In genomic region chr12:56689736-56690135, GRCm38 (mm10) we compare ENCODE assay signal across 9 mouse cellular contexts. TPM values are rescaled to one million over a fixed set of nuclear protein-coding genes. Genes with fewer than 3 reads are reported as not detected.
DNase-seq lines count a peak whose midpoint lies in the region; ATAC-seq and TF ChIP-seq lines count a peak whose summit lies in the region.
"Had no signal": no experiment of that assay in that cellular context is flagged by ENCODE, and none has a peak within 500 bp of the region (broad histone marks: within the 10 kb centered on the region; RNA-seq: fewer than 3 reads in every experiment).

No protein-coding gene starts in this region.

- no peak overlapping the region for H3K27ac ChIP-seq in heart, embryonic 13.5 days (replicated peaks)
- H3K27ac ChIP-seq in ES-Bruce4 (ENCODE audit: insufficient read depth, low read length), result no peak overlapping the region
- H3K27ac ChIP-seq in limb, embryonic 14.5 days (replicated peaks; ENCODE audit: low read depth, low read length), result no peak overlapping the region

- ATAC-seq in heart, embryonic 13.5 days (ENCODE audit: extremely low read depth, insufficient number of reproducible peaks, low FRiP score, low TSS enrichment), result no peak
- 0 out of 2 replicates have a peak, but pooled peaks have one; percentile 25 for ATAC-seq in limb, embryonic 14.5 days (ENCODE audit: low FRiP score, low read depth)

- H3K4me3 ChIP-seq in heart, embryonic 13.5 days, result peak overlapping the region; percentile 12; the same call in 1 of the 2 replicates
- H3K4me3 ChIP-seq in ES-Bruce4 (ENCODE audit: low read depth, low read length), result no peak overlapping the region
- 0 out of 2 replicates have a peak overlapping the region, but pooled peaks have one; percentile 6 for H3K4me3 ChIP-seq in limb, embryonic 14.5 days (replicated peaks; ENCODE audit: low read length)

- H3K9ac ChIP-seq in heart, embryonic 13.5 days, result no peak overlapping the region
- no peak overlapping the region for H3K9ac ChIP-seq in ES-Bruce4 (ENCODE audit: low read depth, poor library complexity, severe bottlenecking)
- H3K9ac ChIP-seq in limb, embryonic 14.5 days (ENCODE audit: low read depth, low read length, severe bottlenecking), result no peak overlapping the region

- H3K27me3 ChIP-seq in heart, embryonic 13.5 days (replicated peaks), result peaks cover 99% of the 10 kb centered on the region
- H3K27me3 ChIP-seq in ES-Bruce4 (ENCODE audit: control insufficient read depth, insufficient read depth, low read length, poor library complexity, severe bottlenecking), result peaks cover 39% of the 10 kb centered on the region
- H3K27me3 ChIP-seq in limb, embryonic 14.5 days (ENCODE audit: control insufficient read depth, insufficient read depth, low read length), result peaks cover 91% of the 10 kb centered on the region

- H3K36me3 ChIP-seq in heart, embryonic 13.5 days, result no peaks in the 10 kb centered on the region
- no peaks in the 10 kb centered on the region for H3K36me3 ChIP-seq in ES-Bruce4 (ENCODE audit: control insufficient read depth, insufficient read depth, low read length, poor library complexity, severe bottlenecking)
- no peaks in the 10 kb centered on the region for H3K36me3 ChIP-seq in limb, embryonic 14.5 days (ENCODE audit: control insufficient read depth, insufficient read depth, low read length)

- peak; percentile 69 for TF ChIP-seq CTCF in ES-Bruce4 (IDR thresholded peaks at IDR 0.05; ENCODE audit: low read depth, low read length)

- peak overlapping the region; percentile 27; the same call in 1 of the 2 replicates for H3K4me2 ChIP-seq in heart, embryonic 13.5 days
- H3K4me2 ChIP-seq in limb, embryonic 14.5 days (replicated peaks; ENCODE audit: low read depth, low read length, severe bottlenecking), result peak overlapping the region; percentile 28

- H3K4me1 ChIP-seq in heart, embryonic 13.5 days, result peaks cover 22% of the 10 kb centered on the region
- no peaks in the 10 kb centered on the region for H3K4me1 ChIP-seq in ES-Bruce4 (ENCODE audit: control insufficient read depth, insufficient read depth, low read length)
- H3K4me1 ChIP-seq in limb, embryonic 14.5 days (ENCODE audit: control insufficient read depth, insufficient read depth, low read length), result peaks cover 3% of the 10 kb centered on the region; the same call in 1 of the 2 replicates

- no peak for TF ChIP-seq EP300 in ES-Bruce4 (IDR thresholded peaks at IDR 0.05; ENCODE audit: insufficient read depth, low read depth, low read length)

- WGBS in heart, embryonic 13.5 days, result under 1% methylated on average over 25 of the region's 25 CpGs
- WGBS in limb, embryonic 14.5 days, result under 1% methylated on average over 25 of the region's 25 CpGs

- intact Hi-C loops in heart, postnatal 10 days (cut with DNase I), result loop anchor here (5.0 kb wide), 1 partner anchor 858 kb away; the partner anchor contains the start of gene Foxa1

- H3K9me3 ChIP-seq in heart, embryonic 13.5 days, result no peaks in the 10 kb centered on the region
- no peaks in the 10 kb centered on the region for H3K9me3 ChIP-seq in ES-Bruce4 (replicated peaks; ENCODE audit: control insufficient read depth, insufficient read depth, low read length, poor library complexity, severe bottlenecking)
- no peaks in the 10 kb centered on the region for H3K9me3 ChIP-seq in limb, embryonic 14.5 days (ENCODE audit: control insufficient read depth, low read length)

- no peak for DNase-seq in heart, postnatal 10 days
- peak; percentile 85 for DNase-seq in embryo, embryonic 9.5 days (ENCODE audit: extremely low spot score)
- DNase-seq in limb, embryonic 14.5 days (ENCODE audit: low spot score), result no peak
- DNase-seq in layer of hippocampus, adult 9-11 months, result no peak
- no peak for DNase-seq in right cerebral cortex, adult 18-20 months
- DNase-seq in urinary bladder, postnatal 4 days (ENCODE audit: low spot score in 2 of 2), result no peak

- no peak for TF ChIP-seq POLR2A in ES-Bruce4 (IDR thresholded peaks at IDR 0.05; ENCODE audit: insufficient read depth, low read length)
- TF ChIP-seq POLR2A in limb, embryonic 14.5 days (IDR thresholded peaks at IDR 0.05; ENCODE audit: borderline replicate concordance, extremely low read depth, insufficient read depth, insufficient read length), result no peak

RNA-seq across cellular contexts. Expression of gene Pax9, which starts 1.8 kb away (rescaled TPM):
- polyA plus RNA-seq in heart, embryonic 13.5 days (2015; fragmentation: Nextera tagmentation; extraction: Ambion mirVana), result 0.08 and 0.28 TPM in 2 replicates
- under 1 TPM; 0.12 to 0.24 TPM for total RNA-seq in heart, postnatal 10 days (2021)
- 0.21 TPM in 1 of 2 replicates, not detected in the other for polyA plus RNA-seq in ES-Bruce4 (2011; ENCODE audit: insufficient read depth, insufficient read length, low read depth, missing spikeins)
- 8.3 and 14.1 TPM in 2 replicates for polyA plus RNA-seq in limb, embryonic 14.5 days (2012; rRNA removed)
- polyA plus RNA-seq in limb, embryonic 14.5 days (2014; fragmentation: Nextera tagmentation; extraction: Ambion mirVana), result 3.8 and 4.3 TPM in 2 replicates
- polyA plus RNA-seq: spleen, adult 2 months had no signal
